Mouse (Mus musculus) liver, postnatal 0 days (tissue): ENCODE measurements around the gene Igflr1.

Source experiments
- CTCF ChIP-seq: sonication (generic); IDR thresholded peaks from 2 replicates; pipeline ENCODE4 v1.5.1; 2016; ENCODE audit warnings: antibody characterized with exemption, low read depth
- EP300 ChIP-seq: IDR thresholded peaks from 2 replicates; pipeline ENCODE4 v1.6.1; 2016; ENCODE audit warnings: antibody characterized with exemption, low read depth, mild to moderate bottlenecking

GRCm38 (mm10) chr7:30553021-30553589, 12.1 kb upstream of the Igflr1 start:
- TF ChIP-seq EP300 (no peak), CTCF (no peak)
